Mouse (Mus musculus) hindbrain, postnatal 0 days (tissue): ENCODE data around the gene Hao1. TPM values are rescaled to one million over a fixed set of nuclear protein-coding genes. Genes with fewer than 3 reads are reported as not detected.

Source experiments
- ATAC-seq: fragments of 200-750 bp; cut with Nextera tagmentation; 2 replicates; pipeline ENCODE4 v1.8.0; 2017; ENCODE audit warnings: mild to moderate bottlenecking, moderate TSS enrichment, moderate library complexity
- DNase-seq: peaks from one replicate; pipeline ENCODE4 v3.0.0-alpha.2; 2015; ENCODE audit warnings: low spot score
- H3K27ac ChIP-seq: fragments of 300-500 bp; sonication (generic); 2 replicates; pipeline ENCODE4 v1.5.1; 2014; ENCODE audit warnings: mild to moderate bottlenecking
- H3K27me3 ChIP-seq: fragments of 300-500 bp; sonication (generic); 2 replicates; pipeline ENCODE4 v1.6.1; 2014; ENCODE audit warnings: low read length, mixed read lengths; ENCODE audit not compliant: insufficient read depth
- H3K36me3 ChIP-seq: fragments of 300-500 bp; sonication (generic); 2 replicates; pipeline ENCODE4 v1.6.1; 2014; ENCODE audit warnings: low read length, mixed read lengths; ENCODE audit not compliant: insufficient read depth
- H3K4me1 ChIP-seq: fragments of 300-500 bp; sonication (generic); 2 replicates; pipeline ENCODE4 v1.6.1; 2014; ENCODE audit warnings: antibody characterized with exemption, low read length, mixed read lengths; ENCODE audit not compliant: insufficient read depth
- H3K4me2 ChIP-seq: fragments of 300-500 bp; sonication (generic); 2 replicates; pipeline ENCODE4 v1.6.1; 2014; ENCODE audit warnings: low read depth, mild to moderate bottlenecking, low read length, moderate library complexity, mixed read lengths
- H3K4me3 ChIP-seq: fragments of 300-500 bp; sonication (generic); 2 replicates; pipeline ENCODE4 v1.5.1; 2014; ENCODE audit warnings: low read length
- H3K9ac ChIP-seq: fragments of 300-500 bp; sonication (generic); replicated peaks from 2 replicates; pipeline ENCODE4 v1.6.1; 2014; ENCODE audit warnings: mild to moderate bottlenecking, low read length, moderate library complexity, mixed read lengths
- H3K9me3 ChIP-seq: fragments of 300-500 bp; sonication (generic); 2 replicates; pipeline ENCODE4 v1.6.1; 2016; ENCODE audit warnings: low read length, mixed read lengths
- CTCF ChIP-seq: IDR thresholded peaks from 2 replicates; pipeline ENCODE4 v1.5.1; 2016; ENCODE audit warnings: antibody characterized with exemption, control low read depth, low read depth
- WGBS: fragments of 180-500 bp; shearing (Covaris S2); extraction: QIAGEN DNeasy Blood & Tissue Kit; methylation state at CpG from one replicate; pipeline ENCODE4 v1.1.7; 2014; 5-methylcytosine and 5-hydroxymethylcytosine counted together
- polyA plus RNA-seq: library from polyadenylated mRNA; unstranded; fragments of >200 nt; fragmentation: Nextera tagmentation; extraction: Ambion mirVana; gene quantifications from 2 replicates; pipeline ENCODE4 v1.2.1, GENCODE M21; 2015
- total RNA-seq: library from RNA; depleted of rRNA; stranded (reverse); fragments of >200 nt; gene quantifications from 2 replicates; pipeline ENCODE4 v1.2.3, GENCODE M21; 2014

Hao1 gene
- total and polyA plus RNA-seq, 2 experiments from 2014 or later = 0.09 TPM; not detected in 1

DNA sequence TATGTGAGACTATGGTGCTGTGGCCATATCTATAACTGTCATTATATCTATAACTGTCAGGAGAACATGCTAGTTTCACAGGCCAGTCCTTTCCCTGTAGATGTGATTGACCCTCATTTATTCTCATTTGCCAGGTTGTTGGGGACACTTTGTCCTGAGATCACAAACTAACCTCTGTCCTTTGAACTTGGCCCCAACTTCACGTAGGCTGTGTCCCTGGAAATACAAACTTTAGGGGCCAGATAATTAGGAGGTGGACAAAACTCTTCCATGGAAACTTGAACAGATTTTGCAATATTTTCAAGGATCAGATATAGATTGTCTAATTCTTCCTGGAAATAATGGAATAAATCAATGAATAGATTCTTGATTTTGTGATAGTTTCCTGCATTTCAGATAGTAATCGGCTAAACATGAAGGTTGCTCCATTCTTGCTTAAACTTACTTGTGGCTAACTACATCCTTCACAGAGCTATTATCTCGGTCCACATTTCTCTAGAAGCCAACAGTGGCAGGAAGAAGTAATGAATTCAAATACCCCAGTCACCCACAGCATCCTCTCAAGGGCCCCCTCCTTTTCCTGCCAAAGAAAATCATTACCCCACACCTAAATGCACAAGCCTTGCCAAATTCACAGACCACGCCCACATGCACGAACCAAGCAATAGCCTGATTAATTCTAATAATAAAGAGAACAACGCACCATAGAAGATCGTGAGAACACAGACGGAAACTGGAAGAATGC lies 9.7 kb downstream of the Hao1 start:
- Histone ChIP-seq H3K36me3 (no peaks in the 10 kb centered on the region), H3K27ac (no peak overlapping the region), H3K9me3 (no peaks in the 10 kb centered on the region), H3K4me3 (no peak overlapping the region), H3K4me2 (no peak overlapping the region), H3K9ac (no peak overlapping the region), H3K4me1 (no peaks in the 10 kb centered on the region), H3K27me3 (no peaks in the 10 kb centered on the region)
- TF ChIP-seq CTCF = no peak
- 67% methylated on average over 8 of the region's 8 CpGs for WGBS
- ATAC-seq (no peak), DNase-seq (no peak)

DNA sequence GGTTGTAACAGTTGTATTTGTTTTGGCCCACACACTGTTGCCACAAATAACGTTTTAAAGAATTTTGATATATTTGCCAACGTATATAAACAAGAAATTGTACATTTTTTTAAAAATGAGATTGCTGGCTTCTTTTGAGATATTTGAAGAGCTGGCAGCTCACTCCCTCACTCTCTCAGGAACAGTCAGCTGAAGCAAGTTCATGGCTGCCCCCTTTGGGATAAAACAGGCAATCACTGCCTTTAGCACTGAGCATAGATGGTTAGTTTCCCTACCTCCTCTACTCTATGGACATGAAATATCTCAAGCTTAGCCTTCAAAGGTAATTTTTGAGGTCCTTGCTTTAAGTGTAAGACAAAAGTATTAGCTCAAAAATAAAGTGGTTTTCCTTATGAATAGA lies 10.7 kb downstream of the Hao1 start:
- Histone ChIP-seq H3K27me3 (no peaks in the 10 kb centered on the region), H3K27ac (no peak overlapping the region), H3K4me3 (no peak overlapping the region), H3K36me3 (no peaks in the 10 kb centered on the region), H3K4me1 (no peaks in the 10 kb centered on the region), H3K9ac (no peak overlapping the region), H3K9me3 (no peaks in the 10 kb centered on the region), H3K4me2 (no peak overlapping the region)
- TF ChIP-seq CTCF = peak; percentile 51; the same call in 1 of the 2 replicates
- DNase-seq (peak; percentile 37), ATAC-seq (no peak)
- WGBS = 68% methylated on average over 2 of the region's 2 CpGs

DNA sequence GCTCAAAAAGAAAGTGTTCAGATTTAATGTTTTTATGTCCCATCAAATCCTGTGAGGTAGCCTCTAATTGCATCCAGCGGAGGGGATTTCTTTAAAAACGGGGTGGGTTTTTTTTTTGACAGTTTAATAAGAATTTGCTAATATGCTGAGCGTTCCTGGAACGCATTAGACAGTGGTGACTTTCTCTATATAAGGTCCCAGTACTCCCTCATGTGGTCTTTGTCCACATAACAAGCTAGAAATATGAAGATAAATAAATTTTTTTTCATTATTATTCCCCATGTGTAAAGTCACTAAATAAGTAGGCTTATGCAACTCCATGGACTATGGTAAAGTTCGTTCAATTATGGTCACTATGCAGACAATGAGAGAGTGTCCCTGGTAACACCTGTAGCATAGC lies 13.1 kb downstream of the Hao1 start:
- Histone ChIP-seq H3K9me3 (no peaks in the 10 kb centered on the region), H3K4me2 (no peak overlapping the region), H3K4me3 (no peak overlapping the region), H3K27ac (no peak overlapping the region), H3K36me3 (no peaks in the 10 kb centered on the region), H3K27me3 (no peaks in the 10 kb centered on the region), H3K9ac (no peak overlapping the region), H3K4me1 (no peaks in the 10 kb centered on the region)
- DNase-seq = peak; percentile 63
- TF ChIP-seq CTCF = peak; percentile 57
- 60% methylated on average over 5 of the region's 5 CpGs for WGBS
- no peak for ATAC-seq

DNA sequence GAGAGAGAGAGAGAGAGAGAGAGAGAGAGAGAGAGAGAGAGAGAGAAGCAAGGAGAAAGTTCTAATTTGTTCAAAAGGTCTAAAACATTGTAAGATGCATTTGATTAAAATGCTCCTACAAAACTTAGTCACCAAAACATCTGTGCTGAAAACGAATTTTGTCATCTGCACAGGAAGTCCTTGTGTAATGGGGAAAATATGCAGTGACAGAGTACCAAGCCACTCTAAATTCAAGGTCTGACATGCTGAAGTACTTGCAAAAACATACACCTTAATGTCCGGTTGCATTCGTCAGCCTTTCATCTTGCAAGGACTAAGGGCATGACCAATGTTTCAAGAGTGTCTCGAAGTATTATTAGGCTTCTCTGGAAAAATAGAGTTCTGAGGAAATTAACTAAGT lies 15.7 kb downstream of the Hao1 start:
- H3K4me3 ChIP-seq = no peak overlapping the region
- no peaks in the 10 kb centered on the region for H3K9me3 ChIP-seq
- no peak for DNase-seq
- no peak overlapping the region for H3K27ac ChIP-seq
- H3K27me3 ChIP-seq = no peaks in the 10 kb centered on the region
- TF ChIP-seq CTCF = no peak
- H3K4me2 ChIP-seq = no peak overlapping the region
- no peak for ATAC-seq
- H3K36me3 ChIP-seq = no peaks in the 10 kb centered on the region
- no peaks in the 10 kb centered on the region for H3K4me1 ChIP-seq
- WGBS = 77% methylated on average over 4 of the region's 4 CpGs
- H3K9ac ChIP-seq = no peak overlapping the region

DNA sequence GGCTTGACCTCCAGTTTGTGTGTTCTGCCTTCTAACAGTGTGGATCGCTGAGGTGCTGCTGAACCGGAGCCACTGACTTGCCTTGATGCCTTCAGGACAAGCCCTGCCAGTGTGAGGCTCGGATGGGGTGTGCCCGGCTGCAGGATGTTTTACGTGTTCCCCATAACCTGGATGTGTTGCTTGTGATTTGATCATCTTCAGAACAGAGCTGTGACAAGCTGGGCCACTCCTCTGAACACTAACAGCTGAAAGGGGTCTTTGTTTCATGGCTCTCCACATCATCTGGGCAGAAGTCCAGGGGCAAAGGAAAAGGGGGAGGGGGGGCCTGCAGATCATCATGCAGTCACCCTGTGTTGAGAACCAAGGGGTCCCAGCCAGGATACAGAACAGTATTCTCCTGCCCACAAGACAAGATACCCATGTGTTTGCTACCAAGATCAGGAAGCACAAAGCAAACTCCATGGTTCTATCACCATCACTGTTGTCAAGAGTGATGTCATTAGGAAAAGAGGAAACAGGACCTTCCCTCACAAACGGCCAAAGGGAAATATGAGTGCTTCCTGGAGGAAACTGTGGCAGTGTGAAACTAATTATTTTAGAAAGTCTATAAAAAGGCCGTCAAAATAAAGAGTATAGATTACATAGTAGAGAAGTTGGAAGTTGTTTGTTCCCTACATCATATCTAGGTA lies 25.9 kb downstream of the Hao1 start:
- ATAC-seq = peak; percentile 90
- no peak overlapping the region for H3K9ac ChIP-seq
- H3K27ac ChIP-seq = peak overlapping the region; percentile 52; the same call in 1 of the 2 replicates
- peak overlapping the region; percentile 22 for H3K4me2 ChIP-seq
- no peak for TF ChIP-seq CTCF
- no peaks in the 10 kb centered on the region for H3K27me3 ChIP-seq
- no peaks in the 10 kb centered on the region for H3K9me3 ChIP-seq
- no peaks in the 10 kb centered on the region for H3K4me1 ChIP-seq
- no peaks in the 10 kb centered on the region for H3K36me3 ChIP-seq
- WGBS = 52% methylated on average over 7 of the region's 7 CpGs
- no peak overlapping the region for H3K4me3 ChIP-seq
- peak; percentile 57 for DNase-seq

DNA sequence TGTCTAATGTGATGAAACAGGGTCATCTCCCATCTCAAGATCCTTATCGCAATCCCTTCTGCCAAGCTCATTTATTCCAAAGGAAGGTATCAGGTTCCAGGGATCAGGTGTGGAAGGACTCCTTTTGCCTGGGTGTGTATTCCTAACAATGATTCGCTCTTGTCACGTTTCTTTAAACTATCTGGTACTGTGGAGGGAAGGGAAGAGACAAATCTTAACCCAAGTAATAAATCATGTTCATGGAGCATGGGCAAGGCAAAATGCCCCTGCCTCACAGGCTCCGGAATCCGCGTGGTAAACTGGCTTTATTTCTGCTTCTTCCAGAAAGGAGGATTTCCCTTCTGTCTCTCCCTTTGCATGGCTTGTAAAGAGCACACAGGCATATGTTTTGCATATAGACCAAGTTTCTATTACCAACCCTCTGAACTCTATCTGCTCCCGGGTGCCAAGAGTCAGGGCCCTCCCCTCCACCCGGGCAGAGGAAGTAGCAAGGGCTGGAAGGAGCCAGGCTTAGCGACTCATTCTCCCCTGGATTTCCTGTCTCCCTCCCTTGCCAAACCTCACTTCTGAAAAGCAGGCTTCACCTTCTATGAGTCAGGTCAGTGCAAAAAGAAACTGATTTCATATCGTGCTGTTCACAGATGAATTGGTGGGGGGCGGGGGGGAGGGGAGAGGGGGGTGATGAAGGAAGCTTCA lies 26.6 kb downstream of the Hao1 start:
- peak overlapping the region; percentile 22 for H3K4me2 ChIP-seq
- peak; percentile 65 for ATAC-seq
- 59% methylated on average over 11 of the region's 11 CpGs for WGBS

More for the DNA sequence above, 26.6 kb downstream of the Hao1 start:
- Histone ChIP-seq H3K9ac (no peak overlapping the region), H3K36me3 (no peaks in the 10 kb centered on the region), H3K4me3 (no peak overlapping the region), H3K27ac (peak overlapping the region; percentile 52; the same call in 1 of the 2 replicates), H3K4me1 (no peaks in the 10 kb centered on the region), H3K9me3 (no peaks in the 10 kb centered on the region), H3K27me3 (no peaks in the 10 kb centered on the region)
- TF ChIP-seq CTCF = no peak
- no peak for DNase-seq
